Mouse (Mus musculus): ENCODE results near the gene Nynrin. TPM values are rescaled to one million over a fixed set of nuclear protein-coding genes. Genes with fewer than 3 reads are reported as not detected.

The Nynrin gene
- polyA plus RNA-seq, 1 experiment from 2014 or later: 2.2 TPM

- 61% methylated on average over 4 of the region's 4 CpGs for WGBS (ENCODE audit: insufficient replicate concordance)
- Histone ChIP-seq H3K36me3 (no peaks in the 10 kb centered on the region), H3K4me2 (no peak overlapping the region), H3K4me1 (replicated peaks) (peaks cover 7% of the 10 kb centered on the region; the same call in 1 of the 2 replicates), H3K9me3 (replicated peaks) (no peaks in the 10 kb centered on the region), H3K4me3 (replicated peaks) (no peak overlapping the region), H3K27ac (no peak overlapping the region), H3K9ac (no peak overlapping the region), H3K27me3 (no peaks in the 10 kb centered on the region)
- DNase-seq: no peak
- no peak for ATAC-seq (ENCODE audit: low read depth)
Observed at GRCm38 (mm10) chr14:55842794-55843193, 11.0 kb upstream of the Nynrin start.

GRCm38 (mm10) chr14:55845506-55846294 is 8.1 kb upstream of the Nynrin start:
- no peak overlapping the region for H3K27ac ChIP-seq

GRCm38 (mm10) chr14:55850885-55851284 is 2.9 kb upstream of the Nynrin start:
- 32% methylated on average over 6 of the region's 6 CpGs for WGBS (ENCODE audit: insufficient replicate concordance)
- H3K27me3 ChIP-seq: peaks cover 15% of the 10 kb centered on the region
- no peak overlapping the region for H3K4me2 ChIP-seq
- H3K36me3 ChIP-seq: no peaks in the 10 kb centered on the region
- no peak for ATAC-seq (ENCODE audit: low read depth)
- H3K27ac ChIP-seq: no peak overlapping the region
- H3K4me3 ChIP-seq (replicated peaks): no peak overlapping the region
- H3K9ac ChIP-seq: no peak overlapping the region
- DNase-seq: no peak
- no peaks in the 10 kb centered on the region for H3K9me3 ChIP-seq (replicated peaks)
- H3K4me1 ChIP-seq (replicated peaks): peaks cover 46% of the 10 kb centered on the region

More at GRCm38 (mm10) chr14:55845506-55846294, 8.1 kb upstream of the Nynrin start:
- no peaks in the 10 kb centered on the region for H3K9me3 ChIP-seq (replicated peaks)
- H3K4me1 ChIP-seq (replicated peaks): peaks cover 9% of the 10 kb centered on the region
- no peak overlapping the region for H3K9ac ChIP-seq
- H3K4me3 ChIP-seq (replicated peaks): no peak overlapping the region
- H3K4me2 ChIP-seq: no peak overlapping the region
- no peaks in the 10 kb centered on the region for H3K36me3 ChIP-seq
- DNase-seq (no peak), ATAC-seq (ENCODE audit: low read depth) (no peak)
- 63% methylated on average over 9 of the region's 9 CpGs for WGBS (ENCODE audit: insufficient replicate concordance)
- no peaks in the 10 kb centered on the region for H3K27me3 ChIP-seq

GRCm38 (mm10) chr14:55852646-55853551 is 911 bp upstream of the Nynrin start:
- ATAC-seq (ENCODE audit: low read depth): peak; percentile 28; the same call in 1 of the 2 replicates
- Histone ChIP-seq H3K27me3 (peaks cover 15% of the 10 kb centered on the region), H3K36me3 (no peaks in the 10 kb centered on the region), H3K4me3 (replicated peaks) (no peak overlapping the region), H3K9ac (peak overlapping the region; percentile 66), H3K9me3 (replicated peaks) (no peaks in the 10 kb centered on the region), H3K4me2 (peak overlapping the region; percentile 70), H3K4me1 (replicated peaks) (peaks cover 51% of the 10 kb centered on the region), H3K27ac (peak overlapping the region; percentile 66)
- no peak for DNase-seq
- WGBS (ENCODE audit: insufficient replicate concordance): 26% methylated on average over 11 of the region's 11 CpGs

- DNase-seq (no peak), ATAC-seq (ENCODE audit: low read depth) (no peak)
- Histone ChIP-seq H3K9ac (peak overlapping the region; percentile 66), H3K4me3 (replicated peaks) (peak overlapping the region; percentile 61), H3K4me1 (replicated peaks) (peaks cover 57% of the 10 kb centered on the region), H3K9me3 (replicated peaks) (no peaks in the 10 kb centered on the region), H3K27ac (peak overlapping the region; percentile 66), H3K36me3 (no peaks in the 10 kb centered on the region), H3K27me3 (peaks cover 15% of the 10 kb centered on the region), H3K4me2 (peak overlapping the region; percentile 70)
- 5% methylated on average over 9 of the region's 9 CpGs for WGBS (ENCODE audit: insufficient replicate concordance)
Observed at GRCm38 (mm10) chr14:55854406-55855100, 743 bp downstream of the Nynrin start.

- WGBS (ENCODE audit: insufficient replicate concordance): 6% methylated on average over 4 of the region's 4 CpGs
Observed at GRCm38 (mm10) chr14:55855101-55855561, 1.3 kb downstream of the Nynrin start.

GRCm38 (mm10) chr14:55857588-55857987 is 3.8 kb downstream of the Nynrin start:
- no peak overlapping the region for H3K27ac ChIP-seq
- no peak overlapping the region for H3K4me2 ChIP-seq
- no peak for ATAC-seq (ENCODE audit: low read depth)
- peaks cover 15% of the 10 kb centered on the region for H3K27me3 ChIP-seq
- no peaks in the 10 kb centered on the region for H3K36me3 ChIP-seq
- 60% methylated on average over 4 of the region's 4 CpGs for WGBS (ENCODE audit: insufficient replicate concordance)
- DNase-seq: no peak
- H3K9ac ChIP-seq: no peak overlapping the region
- H3K4me3 ChIP-seq (replicated peaks): no peak overlapping the region
- H3K4me1 ChIP-seq (replicated peaks): peaks cover 66% of the 10 kb centered on the region
- H3K9me3 ChIP-seq (replicated peaks): no peaks in the 10 kb centered on the region

More at GRCm38 (mm10) chr14:55855101-55855561, 1.3 kb downstream of the Nynrin start:
- ATAC-seq (ENCODE audit: low read depth) (peak; percentile 21; the same call in 1 of the 2 replicates), DNase-seq (no peak)
- H3K4me1 ChIP-seq (replicated peaks): peaks cover 57% of the 10 kb centered on the region
- no peaks in the 10 kb centered on the region for H3K9me3 ChIP-seq (replicated peaks)
- H3K27ac ChIP-seq: peak overlapping the region; percentile 66
- peak overlapping the region; percentile 61 for H3K4me3 ChIP-seq (replicated peaks)
- peak overlapping the region; percentile 70 for H3K4me2 ChIP-seq
- H3K27me3 ChIP-seq: peaks cover 15% of the 10 kb centered on the region
- H3K36me3 ChIP-seq: no peaks in the 10 kb centered on the region
- H3K9ac ChIP-seq: peak overlapping the region; percentile 66

GRCm38 (mm10) chr14:55862186-55862585 is 8.4 kb downstream of the Nynrin start:
- peaks cover 21% of the 10 kb centered on the region for H3K36me3 ChIP-seq
- H3K27me3 ChIP-seq: no peaks in the 10 kb centered on the region
- no peak for ATAC-seq (ENCODE audit: low read depth)
- DNase-seq: no peak
- no peak overlapping the region for H3K4me3 ChIP-seq (replicated peaks)
- H3K4me1 ChIP-seq (replicated peaks): peaks cover 29% of the 10 kb centered on the region
- H3K27ac ChIP-seq: no peak overlapping the region
- no peak overlapping the region for H3K4me2 ChIP-seq
- 71% methylated on average over 6 of the region's 6 CpGs for WGBS (ENCODE audit: insufficient replicate concordance)
- no peaks in the 10 kb centered on the region for H3K9me3 ChIP-seq (replicated peaks)
- no peak overlapping the region for H3K9ac ChIP-seq

GRCm38 (mm10) chr14:55862970-55863369 is 9.2 kb downstream of the Nynrin start:
- Histone ChIP-seq H3K4me2 (no peak overlapping the region), H3K9ac (no peak overlapping the region), H3K36me3 (peaks cover 21% of the 10 kb centered on the region), H3K27ac (no peak overlapping the region), H3K4me1 (replicated peaks) (peaks cover 24% of the 10 kb centered on the region), H3K9me3 (replicated peaks) (no peaks in the 10 kb centered on the region), H3K27me3 (no peaks in the 10 kb centered on the region), H3K4me3 (replicated peaks) (no peak overlapping the region)
- no peak for ATAC-seq (ENCODE audit: low read depth)
- WGBS (ENCODE audit: insufficient replicate concordance): 76% methylated on average over 10 of the region's 10 CpGs
- no peak for DNase-seq

GRCm38 (mm10) chr14:55863773-55864172 is 10.0 kb downstream of the Nynrin start:
- Histone ChIP-seq H3K27me3 (no peaks in the 10 kb centered on the region), H3K9ac (no peak overlapping the region), H3K9me3 (replicated peaks) (no peaks in the 10 kb centered on the region), H3K4me1 (replicated peaks) (peaks cover 24% of the 10 kb centered on the region), H3K4me2 (no peak overlapping the region), H3K36me3 (peaks cover 21% of the 10 kb centered on the region), H3K27ac (no peak overlapping the region), H3K4me3 (replicated peaks) (no peak overlapping the region)
- ATAC-seq (ENCODE audit: low read depth) (peak; percentile 51; the same call in 1 of the 2 replicates), DNase-seq (peak; percentile 50)
- WGBS (ENCODE audit: insufficient replicate concordance): 34% methylated on average over 7 of the region's 7 CpGs

GRCm38 (mm10) chr14:55866962-55867361 is 13.2 kb downstream of the Nynrin start:
- Histone ChIP-seq H3K9ac (no peak overlapping the region), H3K36me3 (peaks cover 44% of the 10 kb centered on the region), H3K27ac (no peak overlapping the region), H3K27me3 (no peaks in the 10 kb centered on the region), H3K9me3 (replicated peaks) (no peaks in the 10 kb centered on the region), H3K4me3 (replicated peaks) (no peak overlapping the region), H3K4me1 (replicated peaks) (peaks cover 6% of the 10 kb centered on the region), H3K4me2 (no peak overlapping the region)
- DNase-seq (no peak), ATAC-seq (ENCODE audit: low read depth) (no peak)
- WGBS (ENCODE audit: insufficient replicate concordance): 35% methylated on average over 4 of the region's 4 CpGs
